Mouse (Mus musculus) bone marrow macrophage, adult 2 months (primary cell): ENCODE measurements at regions not wholly inside any gene's neighbourhood (a gene's known extent, or its start where the extent isn't known, plus 50 kb on each side); places are given as distances from the start of the nearest gene placed in this dataset.

Source experiments
- H3K27ac ChIP-seq: 2 replicates; pipeline ENCODE4 v1.5.1; 2012; ENCODE audit warnings: low read depth, low read length; ENCODE audit not compliant: insufficient read depth
- H3K4me1 ChIP-seq: 2 replicates; pipeline ENCODE4 v1.6.1; 2012; ENCODE audit warnings: low read length; ENCODE audit not compliant: control insufficient read depth, insufficient read depth
- H3K4me3 ChIP-seq: 2 replicates; pipeline ENCODE4 v1.5.1; 2012; ENCODE audit warnings: mild to moderate bottlenecking, low read length, moderate library complexity; ENCODE audit not compliant: insufficient read depth
- CTCF ChIP-seq: IDR thresholded peaks from 2 replicates; pipeline ENCODE4 v1.5.1; 2012; ENCODE audit warnings: low read depth, mild to moderate bottlenecking, low read length, moderate library complexity
- POLR2A ChIP-seq: IDR thresholded peaks from 2 replicates; pipeline ENCODE4 v1.6.1; 2012; ENCODE audit warnings: mild to moderate bottlenecking, low read depth, low read length, borderline replicate concordance

GRCm38 (mm10) chr4:71129306-71129705, 594.5 kb upstream of the Megf9 start:
- Histone ChIP-seq H3K4me1 (no peaks in the 10 kb centered on the region), H3K4me3 (no peak overlapping the region), H3K27ac (no peak overlapping the region)
- TF ChIP-seq CTCF (no peak), POLR2A (no peak)
